Mouse (Mus musculus) right cerebral cortex, postnatal 25 days (tissue): ENCODE measurements around the gene Tesk1.
"Not testable (repeated sequence)": the region's sequence is repeated elsewhere in the genome, so short reads cannot be mapped to it uniquely, and the experiment has no call there.

ENCODE experiments used
- DNase-seq: peaks from one replicate; pipeline ENCODE4 v3.0.0; 2022

Tesk1 gene

DNA sequence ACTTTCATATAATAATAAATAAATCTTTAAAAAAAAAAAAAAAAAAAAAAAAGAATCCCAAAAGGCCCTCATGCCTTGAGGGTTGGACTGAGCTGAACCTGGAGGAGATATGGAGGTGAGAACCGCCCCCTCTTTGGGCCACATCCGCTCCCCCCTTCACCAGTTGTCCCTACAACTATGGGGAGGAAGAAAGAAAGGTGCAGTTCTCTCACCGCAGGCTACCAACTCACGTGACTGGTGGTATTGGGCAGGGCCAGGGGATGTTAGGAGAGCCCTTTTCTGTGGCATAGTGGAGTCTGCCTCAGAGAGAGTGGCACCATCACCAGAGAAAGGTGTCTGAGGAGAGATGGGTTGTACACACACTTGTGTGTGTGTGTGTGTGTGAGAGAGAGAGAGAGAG is 14.7 kb downstream of the Tesk1 start:
- no peak for DNase-seq

DNA sequence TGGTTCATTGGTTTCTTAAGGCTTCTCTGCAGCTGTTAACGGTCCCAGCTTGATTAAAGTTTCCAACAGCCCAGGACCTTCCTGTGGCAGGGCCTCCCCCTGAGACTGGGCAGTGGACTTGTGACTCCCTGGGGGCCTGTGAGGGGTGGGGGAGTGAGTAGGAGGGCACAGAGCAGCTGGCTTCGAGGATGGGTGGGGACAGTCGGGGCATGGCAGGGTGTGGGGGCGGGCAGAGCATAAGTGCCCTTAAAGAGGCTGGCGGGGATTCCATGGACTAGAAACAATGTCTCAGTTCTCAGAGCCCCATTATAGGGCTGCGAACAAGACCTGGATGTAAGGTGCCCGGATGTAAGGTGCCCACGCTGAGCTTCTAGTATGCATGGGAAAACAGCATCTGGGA is 15.4 kb downstream of the Tesk1 start:
- DNase-seq = no peak

GRCm38 (mm10) chr4:43463102-43463501 is 21.4 kb downstream of the Tesk1 start:
- no peak for DNase-seq

- DNase-seq = no peak
These were observed 24.2 kb downstream of the Tesk1 start for GRCm38 (mm10) chr4:43465935-43466334.

GRCm38 (mm10) chr4:43466872-43467271 is 25.1 kb downstream of the Tesk1 start:
- no peak for DNase-seq

GRCm38 (mm10) chr4:43470301-43470700 is 28.6 kb downstream of the Tesk1 start:
- DNase-seq = no peak

GRCm38 (mm10) chr4:43473636-43474035 is 31.9 kb downstream of the Tesk1 start:
- no peak for DNase-seq

DNA sequence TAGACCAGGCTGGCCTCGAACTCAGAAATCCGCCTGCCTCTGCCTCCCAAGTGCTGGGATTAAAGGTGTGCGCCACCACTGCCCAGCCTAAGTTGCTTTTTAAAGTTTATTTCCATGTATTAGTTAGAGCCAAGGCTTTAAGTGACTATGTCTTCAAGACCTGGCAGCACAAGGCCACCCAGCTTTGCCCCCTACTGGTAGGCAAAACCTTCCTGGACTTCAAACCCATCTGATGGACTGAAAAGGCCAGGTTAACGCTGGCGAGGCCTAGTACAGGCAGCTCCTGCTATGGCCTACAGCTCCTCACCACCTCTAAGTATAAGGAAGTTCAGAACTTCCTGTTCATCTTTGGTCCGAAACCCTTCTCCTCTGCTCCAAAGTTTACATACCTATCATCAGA is 34.9 kb downstream of the Tesk1 start:
- no peak for DNase-seq

- peak; percentile 83 for DNase-seq
These were observed 36.3 kb downstream of the Tesk1 start for GRCm38 (mm10) chr4:43477857-43478533.

- DNase-seq = no peak
These were observed 36.8 kb downstream of the Tesk1 start for GRCm38 (mm10) chr4:43478534-43478858.

DNA sequence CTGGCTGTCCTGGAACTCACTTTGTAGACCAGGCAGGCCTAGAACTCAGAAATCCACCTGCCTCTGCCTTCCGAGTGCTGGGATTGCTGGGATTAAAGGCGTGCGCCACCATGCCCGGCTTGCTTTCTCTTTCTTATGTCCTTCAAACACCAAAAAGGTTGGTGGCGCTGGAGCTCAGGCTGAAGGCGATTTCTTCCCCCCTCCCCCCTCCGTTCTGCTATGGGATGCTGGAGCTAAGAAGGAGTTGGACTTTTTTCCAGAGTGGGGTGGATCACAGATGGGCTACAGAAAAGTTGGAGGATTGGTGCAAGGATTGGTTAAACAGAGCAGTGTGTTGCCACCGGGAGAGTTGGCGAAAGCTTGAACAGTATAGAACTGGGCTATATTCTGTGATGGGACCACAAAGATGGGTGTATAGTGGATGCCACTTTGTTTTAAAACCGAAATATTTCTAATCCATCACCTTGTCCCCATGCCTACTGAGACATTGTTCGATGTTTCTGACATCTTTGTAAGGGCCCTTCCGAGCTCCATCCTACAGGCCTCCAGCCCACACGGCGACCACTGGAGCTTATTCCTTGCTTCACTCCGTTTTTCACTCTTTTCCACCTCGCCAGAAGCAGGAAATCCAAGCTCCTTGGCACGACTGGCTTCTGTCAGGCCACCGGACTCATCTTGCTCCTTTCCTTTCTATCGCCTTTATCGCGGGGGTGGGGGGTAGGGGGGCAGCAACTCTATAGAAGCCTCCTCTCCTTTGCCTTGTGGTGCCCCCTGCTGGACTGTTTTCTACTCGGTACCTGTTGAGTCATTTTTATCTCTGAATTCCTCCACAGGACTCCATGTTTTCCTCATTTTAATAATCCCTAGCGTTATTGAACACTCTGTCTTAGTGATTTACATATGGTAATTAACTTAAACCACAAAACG is 37.4 kb downstream of the Tesk1 start:
- DNase-seq = peak; percentile 18

- DNase-seq = no peak
These were observed 39.2 kb downstream of the Tesk1 start for GRCm38 (mm10) chr4:43480985-43481384.

DNA sequence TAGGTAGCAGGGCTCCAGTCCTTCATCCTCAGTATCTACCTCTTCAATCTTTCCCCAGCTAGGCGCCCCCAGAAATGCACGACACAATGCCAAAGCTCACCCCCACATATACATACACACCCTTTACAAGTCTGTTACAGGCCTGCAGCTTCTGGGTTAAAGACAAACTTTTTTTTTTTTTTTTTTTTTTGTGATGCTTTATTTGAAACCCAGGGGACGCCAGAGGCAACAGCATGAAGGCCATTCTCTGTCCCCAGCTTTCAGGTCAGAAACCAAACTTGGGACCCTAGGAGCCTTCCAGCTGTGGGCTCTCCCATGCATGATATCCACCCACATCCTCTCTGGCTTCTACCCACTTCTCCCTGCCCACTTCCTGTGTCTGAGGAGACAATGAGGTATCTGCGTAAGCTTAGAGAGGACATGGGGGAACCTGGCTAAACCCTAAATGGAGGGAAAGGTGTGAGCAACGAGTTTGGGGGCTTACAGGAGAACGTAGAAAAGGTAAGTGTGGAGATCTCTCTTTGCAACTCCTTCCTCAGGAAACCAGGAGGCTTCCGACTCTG is 40.2 kb downstream of the Tesk1 start:
- DNase-seq = no peak

- no peak for DNase-seq
These were observed 40.9 kb downstream of the Tesk1 start for GRCm38 (mm10) chr4:43482591-43482990.

- no peak for DNase-seq
These were observed 41.9 kb downstream of the Tesk1 start, which contains the start of gene Sit1 for GRCm38 (mm10) chr4:43483535-43484091. Gene Sit1, minus strand, starts transcription at chr4:43483734.

DNA sequence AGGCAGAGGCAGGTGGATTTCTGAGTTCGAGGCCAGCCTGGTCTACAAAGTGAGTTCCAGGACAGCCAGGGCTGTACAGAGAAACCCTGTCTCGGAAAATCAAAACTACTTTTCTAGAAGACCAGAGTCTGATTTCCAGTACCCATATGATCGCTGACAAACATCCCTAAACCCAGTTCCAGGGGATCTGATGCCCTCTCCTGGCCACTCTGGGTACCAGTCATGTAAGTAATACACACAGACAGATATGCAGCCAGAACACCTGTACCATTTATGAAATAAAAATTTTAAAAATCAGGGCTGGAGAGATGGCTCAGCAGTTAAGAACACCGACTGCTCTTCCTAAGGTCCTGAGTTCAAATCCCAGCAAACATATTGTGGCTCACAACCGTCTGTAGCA is 43.9 kb downstream of the Tesk1 start:
- not testable (repeated sequence) for DNase-seq

DNA sequence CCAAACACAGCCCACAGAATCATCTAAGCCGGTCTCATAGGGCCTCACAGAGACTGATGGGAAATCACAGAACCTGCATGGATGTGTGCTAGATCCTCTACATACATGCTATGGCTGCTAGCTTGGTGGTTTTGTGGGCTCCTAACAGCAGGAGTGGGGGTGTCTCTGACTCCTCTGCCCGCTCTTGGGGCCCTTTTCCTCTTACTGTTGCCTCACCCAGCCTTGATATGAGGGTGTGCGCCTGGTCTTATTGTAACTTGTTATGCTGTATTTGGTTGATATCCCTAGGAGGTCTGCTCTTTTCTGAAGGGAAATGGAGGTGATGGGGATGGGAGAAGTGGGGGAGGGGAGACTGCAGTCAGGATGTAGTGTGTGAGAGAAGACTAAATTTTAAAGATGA is 47.9 kb downstream of the Tesk1 start:
- no peak for DNase-seq

- DNase-seq = no peak
These were observed 49.1 kb downstream of the Tesk1 start for GRCm38 (mm10) chr4:43490801-43491200.

DNA sequence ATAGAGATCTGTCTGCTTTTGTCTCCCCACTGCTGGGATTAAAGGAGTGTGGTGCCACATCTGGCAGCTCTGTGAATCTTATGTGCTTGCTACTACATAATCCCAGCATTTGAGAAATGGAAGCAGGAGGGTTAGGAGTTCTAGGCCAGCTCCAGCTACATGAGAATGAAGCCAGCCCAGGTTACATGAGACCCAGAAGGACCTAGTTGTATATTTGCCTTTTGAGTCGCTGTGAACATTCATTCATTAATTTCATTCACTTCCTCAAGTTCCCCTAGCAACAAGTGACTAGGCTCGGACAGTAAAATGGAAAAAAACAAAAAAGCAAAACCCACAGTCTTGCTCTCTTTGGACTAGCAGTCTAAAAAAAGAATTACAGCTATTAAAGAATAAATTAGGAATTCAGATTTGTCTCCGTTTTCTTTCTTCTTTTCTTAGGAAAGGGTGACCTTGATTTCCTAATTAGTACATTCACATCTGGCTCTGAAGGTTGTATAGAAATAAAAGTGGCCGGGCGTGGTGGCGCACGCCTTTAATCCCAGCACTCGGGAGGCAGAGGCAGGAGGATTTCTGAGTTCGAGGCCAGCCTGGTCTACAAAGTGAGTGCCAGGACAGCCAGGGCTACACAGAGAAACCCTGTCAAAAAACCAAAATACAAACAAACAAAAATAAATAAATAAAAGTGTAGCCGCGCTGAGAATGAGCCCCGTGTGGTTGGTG is 50.5 kb downstream of the Tesk1 start:
- DNase-seq = no peak

DNA sequence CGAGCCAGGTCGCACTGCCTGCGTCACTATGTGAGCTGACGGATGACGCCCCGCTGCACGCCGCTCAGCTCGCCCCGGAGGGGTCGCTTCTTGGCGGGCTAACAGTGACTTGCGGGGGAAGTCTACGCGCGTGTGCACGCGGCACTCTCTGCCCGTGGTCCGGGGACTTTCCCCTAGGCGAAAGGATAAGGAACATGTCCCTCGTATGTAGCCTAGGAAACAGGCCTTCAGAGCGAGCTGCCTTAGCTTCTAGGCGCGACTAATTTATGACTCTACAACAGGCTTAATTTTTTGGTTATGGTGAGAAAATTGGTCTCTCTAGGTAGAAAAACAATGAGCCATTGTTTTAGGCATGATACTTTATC is 51.1 kb downstream of the Tesk1 start, which contains the start of gene Ccdc107:
Gene Ccdc107, plus strand, starts transcription at position 80 of the 365 bp plus-strand sequence.
- DNase-seq = peak; percentile 92

DNA sequence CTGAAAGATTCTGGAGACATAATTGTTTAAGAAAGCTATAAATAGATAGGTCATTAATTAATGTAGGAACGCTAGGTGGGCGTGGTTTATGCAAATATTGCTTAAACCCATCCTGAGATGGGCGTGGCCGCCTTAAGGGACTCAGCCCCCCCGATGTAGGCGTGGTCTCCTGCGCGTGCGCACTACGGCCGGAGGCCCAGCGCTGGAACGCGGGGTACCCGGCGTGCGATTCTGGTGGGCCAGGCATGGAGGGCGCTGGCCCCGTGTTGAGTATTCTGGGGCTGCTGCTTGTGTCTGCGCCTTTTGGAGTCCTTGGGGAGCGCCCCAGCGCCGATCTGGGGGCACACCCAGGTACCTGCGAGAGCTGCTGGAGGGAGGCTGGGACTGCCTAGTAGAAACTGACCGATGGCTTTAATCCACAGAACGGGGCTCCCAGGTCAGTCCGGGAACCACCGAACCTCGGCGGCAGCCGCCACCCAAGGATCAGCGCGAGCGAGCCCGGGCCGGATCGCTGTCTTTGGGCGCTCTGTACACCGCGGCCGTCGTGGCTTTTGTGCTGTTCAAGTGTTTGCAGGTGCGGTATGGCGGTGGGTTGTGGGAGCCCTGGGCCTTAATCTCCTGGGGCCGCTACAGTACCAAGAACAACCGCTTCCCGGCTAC is 51.6 kb downstream of the Tesk1 start:
- peak; percentile 95 for DNase-seq

GRCm38 (mm10) chr4:43493846-43494240 is 52.1 kb downstream of the Tesk1 start:
- DNase-seq = no peak
